Mouse (Mus musculus) spleen, postnatal 14 days (tissue): Measurements from ENCODE around the gene Efcab6.
"Not testable (repeated sequence)": the region's sequence is repeated elsewhere in the genome, so short reads cannot be mapped to it uniquely, and the experiment has no call there.

Experiments
- DNase-seq, 2 experiments: peaks; one replicate each; pipeline ENCODE4 v3.0.0; 2021 to 2022; ENCODE audit warnings: low spot score in 2 of 2

Efcab6 gene

GRCm38 (mm10) chr15:84065140-84065539 lies at the start of gene Efcab6:
Gene Efcab6, minus strand, starts transcription at chr15:84065379.
- DNase-seq: no peak

- DNase-seq: no peak
Measured at GRCm38 (mm10) chr15:84113873-84114272, 48.7 kb upstream of the Efcab6 start.

- DNase-seq: no peak
Measured at GRCm38 (mm10) chr15:84108899-84109298, 43.7 kb upstream of the Efcab6 start.

GRCm38 (mm10) chr15:84105924-84106500 lies 40.8 kb upstream of the Efcab6 start:
- DNase-seq: no peak

- no peak for DNase-seq
Measured at GRCm38 (mm10) chr15:84105105-84105923, 40.1 kb upstream of the Efcab6 start, which contains the start of gene Sult4a1. Gene Sult4a1, minus strand, starts transcription at chr15:84105754.

- no peak for DNase-seq
Measured at GRCm38 (mm10) chr15:84104626-84105025, 39.4 kb upstream of the Efcab6 start.

GRCm38 (mm10) chr15:84097536-84097935 lies 32.4 kb upstream of the Efcab6 start:
- DNase-seq: not testable (repeated sequence)

- DNase-seq: no peak
Measured at GRCm38 (mm10) chr15:84096051-84096450, 30.9 kb upstream of the Efcab6 start.

GRCm38 (mm10) chr15:84094921-84095320 lies 29.7 kb upstream of the Efcab6 start:
- DNase-seq: no peak

GRCm38 (mm10) chr15:84086775-84087174 lies 21.6 kb upstream of the Efcab6 start:
- DNase-seq: no peak

GRCm38 (mm10) chr15:84086364-84086763 lies 21.2 kb upstream of the Efcab6 start:
- no peak for DNase-seq

GRCm38 (mm10) chr15:84080069-84080468 lies 14.9 kb upstream of the Efcab6 start:
- DNase-seq: no peak

GRCm38 (mm10) chr15:84079519-84079918 lies 14.3 kb upstream of the Efcab6 start:
- DNase-seq: no peak

GRCm38 (mm10) chr15:84078667-84079066 lies 13.5 kb upstream of the Efcab6 start:
- DNase-seq: no peak

GRCm38 (mm10) chr15:84077151-84077550 lies 12.0 kb upstream of the Efcab6 start:
- no peak for DNase-seq

- no peak for DNase-seq
Measured at GRCm38 (mm10) chr15:84074705-84075185, 9.6 kb upstream of the Efcab6 start.

GRCm38 (mm10) chr15:84073911-84074704 lies 8.9 kb upstream of the Efcab6 start:
- DNase-seq: peak in 1 of 2 experiments; percentile 31

GRCm38 (mm10) chr15:84073058-84073457 lies 7.9 kb upstream of the Efcab6 start:
- no peak for DNase-seq

GRCm38 (mm10) chr15:84072226-84072625 lies 7.0 kb upstream of the Efcab6 start:
- DNase-seq: peak in 1 of 2 experiments; percentile 16

- no peak for DNase-seq
Measured at GRCm38 (mm10) chr15:84070116-84070676, 5.0 kb upstream of the Efcab6 start.

GRCm38 (mm10) chr15:84069455-84070050 lies 4.4 kb upstream of the Efcab6 start:
- no peak for DNase-seq
